Mouse (Mus musculus) hindbrain, embryonic 15.5 days (tissue): Measurements from ENCODE around the gene Cbarp. TPM values are rescaled to one million over a fixed set of nuclear protein-coding genes. Genes with fewer than 3 reads are reported as not detected.
"Not testable (repeated sequence)": the region's sequence is repeated elsewhere in the genome, so short reads cannot be mapped to it uniquely, and the experiment has no call there.

Experiments used
- ATAC-seq: fragments of 200-750 bp; cut with Nextera tagmentation; 2 replicates; pipeline ENCODE4 v1.8.0; 2017; ENCODE audit warnings: low read depth, moderate number of reproducible peaks, moderate TSS enrichment; ENCODE audit not compliant: low FRiP score
- H3K27ac ChIP-seq: fragments of 300-500 bp; sonication (generic); replicated peaks from 2 replicates; pipeline ENCODE4 v1.5.1; 2015; ENCODE audit warnings: mild to moderate bottlenecking, inconsistent platforms
- H3K27me3 ChIP-seq: fragments of 300-500 bp; sonication (generic); 2 replicates; pipeline ENCODE4 v1.6.1; 2015; ENCODE audit warnings: control low read depth, inconsistent platforms
- H3K36me3 ChIP-seq: fragments of 300-500 bp; sonication (generic); 2 replicates; pipeline ENCODE4 v1.6.1; 2015; ENCODE audit warnings: control low read depth, inconsistent platforms
- H3K4me1 ChIP-seq: fragments of 300-500 bp; sonication (generic); replicated peaks from 2 replicates; pipeline ENCODE4 v1.6.1; 2015; ENCODE audit warnings: control low read depth, inconsistent platforms
- H3K4me2 ChIP-seq: fragments of 300-500 bp; sonication (generic); 2 replicates; pipeline ENCODE4 v1.6.1; 2015; ENCODE audit warnings: moderate library complexity, mild to moderate bottlenecking, inconsistent platforms
- H3K4me3 ChIP-seq: fragments of 300-500 bp; sonication (generic); 2 replicates; pipeline ENCODE4 v1.5.1; 2015; ENCODE audit warnings: mild to moderate bottlenecking, inconsistent platforms
- H3K9ac ChIP-seq: fragments of 300-500 bp; sonication (generic); 2 replicates; pipeline ENCODE4 v1.6.1; 2015; ENCODE audit warnings: inconsistent platforms
- H3K9me3 ChIP-seq: fragments of 300-500 bp; sonication (generic); 2 replicates; pipeline ENCODE4 v1.6.1; 2016; ENCODE audit warnings: control low read depth, inconsistent platforms
- WGBS: fragments of 180-500 bp; shearing (Covaris S2); methylation state at CpG from one replicate; pipeline ENCODE4 v1.1.7; 2015; 5-methylcytosine and 5-hydroxymethylcytosine counted together
- polyA plus RNA-seq: library from polyadenylated mRNA; unstranded; fragments of >200 nt; fragmentation: Nextera tagmentation; extraction: Ambion mirVana; gene quantifications from 2 replicates; pipeline ENCODE4 v1.2.1, GENCODE M21; 2015

Cbarp gene
- polyA plus RNA-seq, 1 experiment from 2014 or later: 71.3 TPM

DNA sequence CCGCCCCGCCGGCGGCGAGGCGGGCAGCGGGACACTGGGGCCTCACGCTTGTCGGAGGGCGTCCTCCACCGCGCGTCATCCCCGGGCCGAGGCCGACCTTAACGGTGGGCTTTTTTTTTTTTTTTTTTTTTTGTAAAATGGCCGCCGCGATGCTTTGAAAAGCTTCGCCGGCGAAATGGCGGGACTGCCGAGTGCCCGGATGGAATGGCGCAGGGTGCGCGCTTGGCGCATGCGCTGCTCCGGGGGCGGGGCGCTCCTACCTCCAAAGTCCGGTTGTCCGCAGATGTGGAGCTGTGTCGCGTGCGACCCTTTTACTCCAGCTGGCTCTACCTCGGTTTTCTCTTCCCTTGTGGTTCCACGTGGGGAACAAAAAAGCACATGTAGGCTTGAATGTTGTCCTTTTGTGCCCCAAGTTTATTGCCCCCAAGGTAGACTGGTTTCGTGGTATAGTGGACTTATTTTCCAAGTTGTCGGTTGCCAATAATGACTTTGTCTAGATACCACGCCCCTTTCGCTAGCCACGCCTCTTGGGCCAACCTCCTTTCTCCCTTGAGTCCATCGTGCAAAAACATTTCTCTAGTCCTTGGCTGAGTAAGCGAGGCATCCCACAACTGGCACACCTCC is 27.5 kb upstream of the Cbarp start:
- Histone ChIP-seq H3K9ac (peak overlapping the region; percentile 97), H3K36me3 (peaks cover 25% of the 10 kb centered on the region), H3K27ac (peak overlapping the region; percentile 99), H3K4me1 (peaks cover 69% of the 10 kb centered on the region), H3K4me3 (peak overlapping the region; percentile 80), H3K9me3 (no peaks in the 10 kb centered on the region), H3K27me3 (no peaks in the 10 kb centered on the region), H3K4me2 (peak overlapping the region; percentile 67)
- ATAC-seq: peak; percentile 24; the same call in 1 of the 2 replicates
- WGBS: under 1% methylated on average over 48 of the region's 48 CpGs

DNA sequence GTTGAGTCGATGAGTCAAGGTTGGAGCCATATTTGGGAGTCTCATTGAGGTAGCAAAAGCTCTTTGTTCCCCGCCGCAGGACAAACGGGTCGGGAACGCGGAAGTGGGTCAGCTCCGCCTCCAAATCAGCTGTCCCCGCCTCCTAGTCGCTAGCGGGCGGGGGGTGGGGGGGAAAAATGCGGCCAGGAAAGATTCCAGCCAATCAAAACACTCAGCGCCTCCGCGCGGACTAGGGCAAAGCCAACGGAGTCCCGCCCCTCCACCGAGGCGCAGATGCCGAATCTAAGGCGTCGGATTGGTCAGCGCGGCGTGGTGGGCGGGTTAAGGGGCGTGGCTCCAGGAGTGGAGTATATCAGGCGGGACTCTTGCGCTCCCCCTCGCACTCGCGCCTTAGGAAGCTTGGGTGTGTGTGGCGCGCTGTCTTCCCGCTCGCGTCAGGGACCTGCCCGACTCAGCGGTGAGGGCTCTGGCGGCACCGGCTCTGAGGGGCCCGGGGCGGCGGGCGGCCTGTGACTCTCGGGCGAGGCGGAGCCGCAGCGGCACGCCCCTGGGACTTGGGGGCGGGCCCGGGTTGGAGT is 26.9 kb upstream of the Cbarp start:
- Histone ChIP-seq H3K27me3 (no peaks in the 10 kb centered on the region), H3K9me3 (no peaks in the 10 kb centered on the region), H3K36me3 (peaks cover 25% of the 10 kb centered on the region), H3K4me3 (peak overlapping the region; percentile 80), H3K9ac (peak overlapping the region; percentile 97), H3K4me1 (peaks cover 65% of the 10 kb centered on the region), H3K4me2 (peak overlapping the region; percentile 88), H3K27ac (peak overlapping the region; percentile 99)
- under 1% methylated on average over 55 of the region's 55 CpGs for WGBS
- ATAC-seq: peak; percentile 92

DNA sequence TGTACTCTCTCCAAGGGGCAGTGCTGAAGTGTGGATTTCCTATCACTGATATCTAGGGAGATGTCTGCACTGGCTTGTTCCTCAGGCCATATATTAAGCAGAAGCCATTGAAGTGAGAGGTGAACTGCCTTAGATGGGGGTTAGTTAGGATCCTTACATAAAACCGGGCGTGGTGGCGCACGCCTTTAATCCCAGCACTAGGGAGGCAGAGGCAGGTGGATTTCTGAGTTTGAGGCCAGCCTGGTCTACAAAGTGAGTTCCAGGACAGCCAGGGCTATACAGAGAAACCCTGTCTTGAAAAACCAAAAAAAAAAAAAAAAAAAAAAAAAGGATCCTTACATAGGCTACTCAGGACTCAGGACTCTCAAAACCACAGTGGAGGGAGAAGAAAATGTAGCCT is 25.5 kb upstream of the Cbarp start:
- Histone ChIP-seq H3K36me3 (peaks cover 13% of the 10 kb centered on the region), H3K27ac (peak overlapping the region; percentile 99), H3K9ac (peak overlapping the region; percentile 34; the same call in 1 of the 2 replicates), H3K4me1 (peaks cover 61% of the 10 kb centered on the region), H3K4me2 (peak overlapping the region; percentile 88), H3K4me3 (peak overlapping the region; percentile 43; the same call in 1 of the 2 replicates)
- not testable (repeated sequence) for H3K27me3 ChIP-seq, ATAC-seq, H3K9me3 ChIP-seq
- WGBS: 83% methylated on average over 4 of the region's 4 CpGs

- WGBS: 10% methylated on average over 20 of the region's 20 CpGs
- Histone ChIP-seq H3K4me3 (peak within 1 kb of the TSS; percentile 80), H3K9ac (peak within 1 kb of the TSS; percentile 60), H3K4me2 (peak within 1 kb of the TSS; percentile 88), H3K36me3 (peaks cover 7% of the 10 kb centered on the region), H3K4me1 (peaks cover 67% of the 10 kb centered on the region), H3K9me3 (no peaks in the 10 kb centered on the region), H3K27ac (peak within 1 kb of the TSS; percentile 99), H3K27me3 (no peaks in the 10 kb centered on the region)
- no peak for ATAC-seq
These were observed 24.9 kb upstream of the Cbarp start, which contains the start of gene Cirbp for GRCm38 (mm10) chr10:80165392-80166128. TSS of gene Cirbp (plus strand) at chr10:80165985.

GRCm38 (mm10) chr10:80164998-80165344 is 24.3 kb upstream of the Cbarp start:
- H3K9me3 ChIP-seq: no peaks in the 10 kb centered on the region
- H3K4me2 ChIP-seq: peak overlapping the region; percentile 88
- H3K9ac ChIP-seq: peak overlapping the region; percentile 60
- under 1% methylated on average over 17 of the region's 17 CpGs for WGBS
- H3K4me3 ChIP-seq: peak overlapping the region; percentile 43
- H3K4me1 ChIP-seq: peaks cover 69% of the 10 kb centered on the region
- peaks cover 1% of the 10 kb centered on the region for H3K36me3 ChIP-seq
- ATAC-seq: peak; percentile 49
- H3K27ac ChIP-seq: peak overlapping the region; percentile 88
- no peaks in the 10 kb centered on the region for H3K27me3 ChIP-seq

DNA sequence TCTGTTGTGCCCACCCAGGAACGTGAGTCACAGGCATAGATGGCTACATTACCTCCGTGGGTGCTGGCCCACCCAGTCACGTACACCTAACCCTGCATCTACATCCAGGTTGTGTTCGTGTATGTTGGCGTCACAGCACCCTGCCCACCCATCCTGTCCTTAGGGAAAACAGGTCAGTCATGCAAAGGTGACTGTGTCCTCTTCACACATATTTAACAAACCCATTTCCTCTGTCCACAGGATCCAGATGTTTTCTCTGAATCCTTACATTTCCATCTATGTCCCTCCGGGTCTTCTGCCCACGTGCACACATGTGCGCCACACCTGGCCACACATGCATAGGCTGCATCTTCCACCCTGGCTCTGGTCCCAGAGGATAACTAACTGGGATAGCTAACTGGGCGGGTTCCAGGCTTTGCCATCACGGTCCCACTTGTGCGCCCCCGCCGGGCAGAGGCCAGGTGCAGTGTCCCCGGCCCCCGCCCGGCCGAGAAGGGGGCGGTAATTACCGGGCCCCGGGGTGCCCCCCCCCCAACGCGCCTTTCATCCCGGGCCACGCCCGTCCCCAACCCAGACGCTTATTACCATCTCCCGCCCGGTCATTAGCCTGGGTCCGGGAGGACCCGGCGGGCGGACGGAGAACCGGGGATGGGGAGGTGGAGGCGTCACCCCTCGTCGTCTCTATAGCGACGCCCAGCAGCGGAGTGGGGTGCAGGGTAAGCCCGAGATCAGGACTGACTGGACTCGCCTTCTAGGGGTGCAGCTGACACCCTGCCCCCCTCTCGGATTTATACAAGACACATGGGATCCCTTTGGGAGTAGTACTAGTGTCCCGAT is 23.7 kb upstream of the Cbarp start:
- Histone ChIP-seq H3K36me3 (no peaks in the 10 kb centered on the region), H3K9me3 (no peaks in the 10 kb centered on the region), H3K4me2 (peak overlapping the region; percentile 88), H3K4me3 (peak overlapping the region; percentile 43), H3K9ac (peak overlapping the region; percentile 60), H3K4me1 (peaks cover 66% of the 10 kb centered on the region), H3K27me3 (no peaks in the 10 kb centered on the region), H3K27ac (peak overlapping the region; percentile 88)
- 9% methylated on average over 43 of the region's 44 CpGs for whole genome bisulfite sequencing
- ATAC-seq: peak; percentile 4

DNA sequence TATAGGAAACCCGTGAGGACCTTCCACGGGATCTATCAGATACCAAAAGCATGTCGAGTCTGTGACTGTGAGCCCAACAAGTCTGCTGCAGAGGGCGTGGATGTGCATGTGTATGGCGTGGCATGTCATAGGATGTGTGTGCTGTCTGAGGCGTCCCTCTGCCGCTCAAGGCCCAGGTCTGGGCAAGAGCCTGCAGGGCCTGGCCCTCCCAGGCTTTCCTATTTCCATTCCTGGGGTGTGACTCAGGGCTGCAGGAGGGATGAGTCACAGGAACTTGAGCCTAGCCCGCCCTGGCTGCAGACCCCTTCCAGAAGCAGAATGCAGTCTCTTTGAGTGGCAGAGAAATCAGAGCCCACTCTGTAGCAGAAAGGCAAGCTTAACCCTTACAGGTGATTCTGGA is 23.1 kb upstream of the Cbarp start:
- H3K4me2 ChIP-seq: peak overlapping the region; percentile 88; the same call in 1 of the 2 replicates
- ATAC-seq: no peak
- no peaks in the 10 kb centered on the region for H3K36me3 ChIP-seq
- H3K9ac ChIP-seq: no peak overlapping the region
- whole genome bisulfite sequencing: 80% methylated on average over 8 of the region's 8 CpGs
- no peaks in the 10 kb centered on the region for H3K9me3 ChIP-seq
- no peak overlapping the region for H3K27ac ChIP-seq
- peaks cover 66% of the 10 kb centered on the region for H3K4me1 ChIP-seq
- no peak overlapping the region for H3K4me3 ChIP-seq
- H3K27me3 ChIP-seq: no peaks in the 10 kb centered on the region

- no peak for ATAC-seq
- H3K27ac ChIP-seq: no peak overlapping the region
- WGBS: 80% methylated on average over 6 of the region's 6 CpGs
- no peak overlapping the region for H3K9ac ChIP-seq
- H3K4me3 ChIP-seq: no peak overlapping the region
- no peaks in the 10 kb centered on the region for H3K36me3 ChIP-seq
- peaks cover 71% of the 10 kb centered on the region for H3K4me1 ChIP-seq
- H3K9me3 ChIP-seq: no peaks in the 10 kb centered on the region
- no peak overlapping the region for H3K4me2 ChIP-seq
- no peaks in the 10 kb centered on the region for H3K27me3 ChIP-seq
These were observed 22.2 kb upstream of the Cbarp start for GRCm38 (mm10) chr10:80162716-80163299.

- Histone ChIP-seq H3K9me3 (no peaks in the 10 kb centered on the region), H3K27me3 (no peaks in the 10 kb centered on the region), H3K27ac (peak overlapping the region; percentile 40; the same call in 1 of the 2 replicates), H3K9ac (no peak overlapping the region), H3K4me3 (no peak overlapping the region), H3K36me3 (peaks cover 4% of the 10 kb centered on the region), H3K4me1 (peaks cover 76% of the 10 kb centered on the region), H3K4me2 (no peak overlapping the region)
- no peak for ATAC-seq
- WGBS: 83% methylated on average over 3 of the region's 3 CpGs
These were observed 21.6 kb upstream of the Cbarp start for GRCm38 (mm10) chr10:80162243-80162608.

GRCm38 (mm10) chr10:80161522-80162242 is 21.0 kb upstream of the Cbarp start:
- Histone ChIP-seq H3K4me3 (no peak overlapping the region), H3K27ac (peak overlapping the region; percentile 40), H3K4me2 (peak overlapping the region; percentile 72)

More at GRCm38 (mm10) chr10:80161522-80162242, 21.0 kb upstream of the Cbarp start:
- H3K27me3 ChIP-seq: no peaks in the 10 kb centered on the region
- H3K9me3 ChIP-seq: no peaks in the 10 kb centered on the region
- H3K4me1 ChIP-seq: peaks cover 76% of the 10 kb centered on the region
- no peak for ATAC-seq
- H3K36me3 ChIP-seq: peaks cover 10% of the 10 kb centered on the region
- WGBS: 13% methylated on average over 7 of the region's 7 CpGs
- no peak overlapping the region for H3K9ac ChIP-seq
